Mouse (Mus musculus) T-helper 2 cell (primary cell): ENCODE data around the gene Pdia5.

Experiments
- in situ Hi-C: fragments of 300-600 bp; cut with MboI, MseI; formaldehyde crosslinking; loops from one replicate; pipeline ENCODE4 v1.15.1; 2025; ENCODE audit warnings: high pct_unique_total_duplicates

Gene Pdia5

GRCm38 (mm10) chr16:35490231-35491070 lies at the start of gene Pdia5:
TSS of gene Pdia5 (minus strand) at chr16:35490873.
- in situ Hi-C loops, result no loop called here

- in situ Hi-C loops, result no loop called here
Observed at GRCm38 (mm10) chr16:35539041-35539440, 48.4 kb upstream of the Pdia5 start.

- in situ Hi-C loops, result no loop called here
Observed at GRCm38 (mm10) chr16:35537651-35538050, 47.0 kb upstream of the Pdia5 start.

- in situ Hi-C loops, result no loop called here
Observed at GRCm38 (mm10) chr16:35534630-35535029, 44.0 kb upstream of the Pdia5 start.

GRCm38 (mm10) chr16:35524200-35524599 lies 33.5 kb upstream of the Pdia5 start:
- in situ Hi-C loops, result no loop called here

GRCm38 (mm10) chr16:35519245-35519644 lies 28.6 kb upstream of the Pdia5 start:
- in situ Hi-C loops, result no loop called here

GRCm38 (mm10) chr16:35517976-35518951 lies 27.6 kb upstream of the Pdia5 start:
- in situ Hi-C loops, result no loop called here

GRCm38 (mm10) chr16:35515977-35516612 lies 25.4 kb upstream of the Pdia5 start:
- in situ Hi-C loops, result no loop called here

GRCm38 (mm10) chr16:35509331-35510070 lies 18.8 kb upstream of the Pdia5 start:
- in situ Hi-C loops, result no loop called here

- in situ Hi-C loops, result no loop called here
Observed at GRCm38 (mm10) chr16:35508581-35508980, 17.9 kb upstream of the Pdia5 start.

- in situ Hi-C loops, result no loop called here
Observed at GRCm38 (mm10) chr16:35505786-35506185, 15.1 kb upstream of the Pdia5 start.

- in situ Hi-C loops, result no loop called here
Observed at GRCm38 (mm10) chr16:35504266-35504665, 13.6 kb upstream of the Pdia5 start.

GRCm38 (mm10) chr16:35502456-35502855 lies 11.8 kb upstream of the Pdia5 start:
- in situ Hi-C loops, result no loop called here

GRCm38 (mm10) chr16:35501106-35501760 lies 10.6 kb upstream of the Pdia5 start:
- in situ Hi-C loops, result no loop called here

- in situ Hi-C loops, result no loop called here
Observed at GRCm38 (mm10) chr16:35500342-35500741, 9.7 kb upstream of the Pdia5 start.

- in situ Hi-C loops, result no loop called here
Observed at GRCm38 (mm10) chr16:35489793-35490192, 880 bp downstream of the Pdia5 start.

GRCm38 (mm10) chr16:35489066-35489718 lies 1.5 kb downstream of the Pdia5 start:
- in situ Hi-C loops, result no loop called here

- in situ Hi-C loops, result no loop called here
Observed at GRCm38 (mm10) chr16:35487776-35488175, 2.9 kb downstream of the Pdia5 start.

GRCm38 (mm10) chr16:35487056-35487455 lies 3.6 kb downstream of the Pdia5 start:
- in situ Hi-C loops, result no loop called here

GRCm38 (mm10) chr16:35485711-35486110 lies 5.0 kb downstream of the Pdia5 start:
- in situ Hi-C loops, result no loop called here
